Mouse (Mus musculus): ENCODE data around the gene Aurkc.
"Not testable (repeated sequence)": the region's sequence is repeated elsewhere in the genome, so short reads cannot be mapped to it uniquely, and the experiment has no call there.

The Aurkc gene

GRCm38 (mm10) chr7:6995251-6995650 lies at the start of gene Aurkc:
Gene Aurkc, plus strand, starts transcription at chr7:6995300.
- in situ Hi-C loops (cut with MboI, MseI) = not testable (repeated sequence)

GRCm38 (mm10) chr7:6948061-6948460 lies 47.0 kb upstream of the Aurkc start:
- in situ Hi-C loops (cut with MboI, MseI) = loop anchor here (25.0 kb wide), 1 partner anchor 239 kb away; no protein-coding TSS in a partner anchor

- in situ Hi-C loops (cut with MboI, MseI) = no loop called here
These were observed 38.5 kb upstream of the Aurkc start for GRCm38 (mm10) chr7:6956576-6956975.

GRCm38 (mm10) chr7:6958574-6958973 lies 36.5 kb upstream of the Aurkc start:
- in situ Hi-C loops (cut with MboI, MseI) = no loop called here

GRCm38 (mm10) chr7:6973566-6973965 lies 21.5 kb upstream of the Aurkc start:
- in situ Hi-C loops (cut with MboI, MseI) = no loop called here

- in situ Hi-C loops (cut with MboI, MseI) = no loop called here
These were observed 18.2 kb upstream of the Aurkc start for GRCm38 (mm10) chr7:6976890-6977289.

GRCm38 (mm10) chr7:6998914-6999313 lies 3.8 kb downstream of the Aurkc start:
- in situ Hi-C loops (cut with MboI, MseI) = not testable (repeated sequence)

GRCm38 (mm10) chr7:7005441-7005840 lies 10.3 kb downstream of the Aurkc start:
- in situ Hi-C loops (cut with MboI, MseI) = not testable (repeated sequence)

GRCm38 (mm10) chr7:7027445-7027844 lies 32.3 kb downstream of the Aurkc start:
- in situ Hi-C loops (cut with MboI, MseI) = no loop called here

GRCm38 (mm10) chr7:7049659-7050320 lies 54.7 kb downstream of the Aurkc start:
- in situ Hi-C loops (cut with MboI, MseI) = loop anchor here (5.0 kb wide), 1 partner anchor 397 kb away; no protein-coding TSS in a partner anchor
